Mouse (Mus musculus) T-helper 17 cell (primary cell): ENCODE results near the gene Dyx1c1.

Experiments used
- in situ Hi-C, 2 experiments: fragments of 300-600 bp; cut with MboI, MseI; formaldehyde crosslinking; loops; 1 replicate in 1 of 2; 2 replicates in 1 of 2; pipeline ENCODE4 v1.15.1; 2025; ENCODE audit warnings: high pct_unique_total_duplicates in 2 of 2

The Dyx1c1 gene

GRCm38 (mm10) chr9:73020566-73021097 lies 62.0 kb downstream of the Dyx1c1 start:
- in situ Hi-C loops: no loop called here
